Mouse (Mus musculus): ENCODE results near the gene Vegfd. TPM values are rescaled to one million over a fixed set of nuclear protein-coding genes. Genes with fewer than 3 reads are reported as not detected.

Vegfd gene
- polyA plus RNA-seq, 1 experiment from 2014 or later: 10.9 TPM

- Histone ChIP-seq H3K27ac (0 out of 2 replicates have a peak overlapping the region, but pooled peaks have one; percentile 19), H3K4me2 (ENCODE audit: low read length) (no peak overlapping the region)
- WGBS: 70% methylated on average over 3 of the region's 3 CpGs
Observed at GRCm38 (mm10) chrX:164440703-164441102, 67.5 kb downstream of the Vegfd start.

DNA sequence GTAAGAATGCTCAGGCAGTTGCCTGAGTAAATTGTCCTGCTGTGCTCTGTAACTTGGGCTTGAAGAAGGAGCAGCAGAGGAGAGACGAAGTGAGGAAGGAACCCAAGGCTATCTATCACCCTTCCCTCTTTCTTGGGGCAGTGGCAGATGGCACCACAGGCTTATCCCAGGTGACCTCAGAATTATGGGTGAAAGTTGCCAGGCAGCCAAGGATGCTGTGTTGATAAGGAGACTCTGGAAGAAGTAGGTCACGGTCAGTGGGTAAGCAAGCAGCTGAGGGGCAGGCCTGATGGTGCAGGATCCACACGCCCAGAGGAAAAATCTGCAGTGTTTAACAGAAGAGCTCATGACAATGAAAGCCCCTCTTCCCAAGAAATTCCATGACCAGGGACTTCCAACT lies 68.1 kb downstream of the Vegfd start:
- 80% methylated on average over 3 of the region's 3 CpGs for WGBS
- DNase-seq (ENCODE audit: low spot score) (no peak), ATAC-seq (replicated peaks; ENCODE audit: low FRiP score, low read depth) (no peak)
- no peak overlapping the region for H3K4me3 ChIP-seq (replicated peaks; ENCODE audit: low read depth, low read length)
- no peaks in the 10 kb centered on the region for H3K36me3 ChIP-seq (ENCODE audit: insufficient read depth, low read length)
- no peaks in the 10 kb centered on the region for H3K4me1 ChIP-seq (replicated peaks; ENCODE audit: insufficient read depth, low read length)
- no peak for TF ChIP-seq CTCF (IDR thresholded peaks at IDR 0.05; ENCODE audit: low read depth)
- no peak overlapping the region for H3K9ac ChIP-seq (ENCODE audit: low read depth, low read length)
- no peak overlapping the region for H3K27ac ChIP-seq
- no peaks in the 10 kb centered on the region for H3K9me3 ChIP-seq (replicated peaks; ENCODE audit: low read length)
- no peak overlapping the region for H3K4me2 ChIP-seq (ENCODE audit: low read length)
- H3K27me3 ChIP-seq (ENCODE audit: insufficient read depth, low read length): no peaks in the 10 kb centered on the region

More at GRCm38 (mm10) chrX:164440703-164441102, 67.5 kb downstream of the Vegfd start:
- Histone ChIP-seq H3K9me3 (replicated peaks; ENCODE audit: low read length) (no peaks in the 10 kb centered on the region), H3K4me3 (replicated peaks; ENCODE audit: low read depth, low read length) (no peak overlapping the region), H3K36me3 (ENCODE audit: insufficient read depth, low read length) (no peaks in the 10 kb centered on the region), H3K9ac (ENCODE audit: low read depth, low read length) (no peak overlapping the region), H3K27me3 (ENCODE audit: insufficient read depth, low read length) (no peaks in the 10 kb centered on the region), H3K4me1 (replicated peaks; ENCODE audit: insufficient read depth, low read length) (no peaks in the 10 kb centered on the region)
- DNase-seq (ENCODE audit: low spot score) (no peak), ATAC-seq (replicated peaks; ENCODE audit: low FRiP score, low read depth) (no peak)
- TF ChIP-seq CTCF (IDR thresholded peaks at IDR 0.05; ENCODE audit: low read depth): no peak

- Histone ChIP-seq H3K9me3 (replicated peaks; ENCODE audit: low read length) (no peaks in the 10 kb centered on the region), H3K4me3 (replicated peaks; ENCODE audit: low read depth, low read length) (no peak overlapping the region), H3K36me3 (ENCODE audit: insufficient read depth, low read length) (no peaks in the 10 kb centered on the region), H3K4me1 (replicated peaks; ENCODE audit: insufficient read depth, low read length) (no peaks in the 10 kb centered on the region), H3K27ac (no peak overlapping the region), H3K4me2 (ENCODE audit: low read length) (no peak overlapping the region), H3K27me3 (ENCODE audit: insufficient read depth, low read length) (no peaks in the 10 kb centered on the region), H3K9ac (ENCODE audit: low read depth, low read length) (no peak overlapping the region)
- no peak for DNase-seq (ENCODE audit: low spot score)
- no peak for TF ChIP-seq CTCF (IDR thresholded peaks at IDR 0.05; ENCODE audit: low read depth)
- no peak for ATAC-seq (replicated peaks; ENCODE audit: low FRiP score, low read depth)
- 91% methylated on average over 12 of the region's 12 CpGs for WGBS
Observed at GRCm38 (mm10) chrX:164445601-164446000, 72.4 kb downstream of the Vegfd start.

- Histone ChIP-seq H3K27me3 (ENCODE audit: insufficient read depth, low read length) (no peaks in the 10 kb centered on the region), H3K9me3 (replicated peaks; ENCODE audit: low read length) (no peaks in the 10 kb centered on the region), H3K4me3 (replicated peaks; ENCODE audit: low read depth, low read length) (no peak overlapping the region), H3K27ac (no peak overlapping the region), H3K36me3 (ENCODE audit: insufficient read depth, low read length) (no peaks in the 10 kb centered on the region), H3K4me2 (ENCODE audit: low read length) (no peak overlapping the region), H3K9ac (ENCODE audit: low read depth, low read length) (no peak overlapping the region), H3K4me1 (replicated peaks; ENCODE audit: insufficient read depth, low read length) (no peaks in the 10 kb centered on the region)
- 68% methylated on average over 10 of the region's 10 CpGs for WGBS
- DNase-seq (ENCODE audit: low spot score) (no peak), ATAC-seq (replicated peaks; ENCODE audit: low FRiP score, low read depth) (no peak)
- peak; percentile 32; the same call in 1 of the 2 replicates for TF ChIP-seq CTCF (IDR thresholded peaks at IDR 0.05; ENCODE audit: low read depth)
Observed at GRCm38 (mm10) chrX:164446106-164446551, 73.0 kb downstream of the Vegfd start.

DNA sequence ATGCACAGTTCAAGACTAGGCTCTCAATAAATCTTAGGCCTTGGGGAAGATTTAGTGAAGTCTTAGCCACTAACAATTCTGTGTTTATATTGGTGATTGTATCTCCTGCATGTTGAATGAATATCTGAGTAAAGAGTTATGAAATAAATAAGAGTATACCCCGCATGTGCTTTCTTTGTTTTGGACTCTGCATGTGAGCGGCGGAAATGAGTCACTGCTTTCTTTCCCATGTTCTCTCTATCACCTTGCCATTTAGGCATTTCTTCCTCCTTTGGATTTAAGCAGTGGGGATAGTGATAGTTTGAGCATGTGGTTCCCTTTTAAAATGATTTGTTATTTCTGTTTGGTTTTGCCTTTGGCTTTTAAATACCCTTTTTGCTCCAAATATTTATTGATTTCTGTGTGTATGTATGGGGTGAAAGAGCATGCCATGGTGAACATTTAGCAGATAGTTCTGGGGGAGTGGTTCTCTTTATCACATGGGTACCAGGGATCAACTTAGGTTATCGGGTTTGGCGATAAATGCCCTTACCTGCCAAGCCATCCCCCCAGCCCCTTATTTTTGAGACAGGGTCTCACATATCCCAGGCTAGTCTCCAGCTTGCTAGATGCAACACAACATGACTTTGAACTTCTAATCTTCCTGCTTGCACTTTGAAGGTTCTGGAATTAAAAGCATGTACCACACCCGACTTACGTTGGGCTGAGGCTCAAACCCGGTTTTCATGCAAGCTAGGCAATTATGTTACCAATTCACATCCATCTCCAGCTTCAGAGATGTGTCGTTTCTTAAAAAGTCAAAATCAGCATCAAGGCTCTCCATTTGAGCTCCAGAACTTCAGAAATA lies 73.9 kb downstream of the Vegfd start:
- no peaks in the 10 kb centered on the region for H3K4me1 ChIP-seq (replicated peaks; ENCODE audit: insufficient read depth, low read length)
- no peak for TF ChIP-seq CTCF (IDR thresholded peaks at IDR 0.05; ENCODE audit: low read depth)
- H3K36me3 ChIP-seq (ENCODE audit: insufficient read depth, low read length): no peaks in the 10 kb centered on the region
- no peak for DNase-seq (ENCODE audit: low spot score)
- H3K4me3 ChIP-seq (replicated peaks; ENCODE audit: low read depth, low read length): no peak overlapping the region
- no peaks in the 10 kb centered on the region for H3K27me3 ChIP-seq (ENCODE audit: insufficient read depth, low read length)
- WGBS: 90% methylated on average over 9 of the region's 9 CpGs
- no peak for ATAC-seq (replicated peaks; ENCODE audit: low FRiP score, low read depth)
- no peak overlapping the region for H3K4me2 ChIP-seq (ENCODE audit: low read length)
- H3K27ac ChIP-seq: no peak overlapping the region
- H3K9ac ChIP-seq (ENCODE audit: low read depth, low read length): no peak overlapping the region
- no peaks in the 10 kb centered on the region for H3K9me3 ChIP-seq (replicated peaks; ENCODE audit: low read length)

DNA sequence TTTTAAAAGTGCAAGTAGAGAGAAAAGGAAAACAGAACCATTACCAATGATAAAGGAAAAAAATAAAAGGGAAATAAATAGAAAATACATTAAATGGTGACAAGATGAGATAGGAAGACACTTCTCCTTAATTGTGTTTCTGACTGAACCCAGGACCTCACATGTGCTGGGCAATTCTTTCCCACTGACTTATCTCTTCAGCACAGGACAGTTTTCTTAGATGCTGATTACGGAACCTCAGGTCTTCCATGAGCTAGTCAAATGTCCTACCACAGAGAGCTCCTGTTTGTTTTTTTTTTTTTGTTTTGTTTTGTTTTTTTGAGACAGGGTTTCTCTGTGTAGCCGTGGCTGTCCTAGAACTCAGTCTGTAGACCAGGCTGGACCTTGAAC lies 74.5 kb downstream of the Vegfd start:
- H3K4me3 ChIP-seq (replicated peaks; ENCODE audit: low read depth, low read length): no peak overlapping the region
- ATAC-seq (replicated peaks; ENCODE audit: low FRiP score, low read depth) (no peak), DNase-seq (ENCODE audit: low spot score) (no peak)
- H3K9ac ChIP-seq (ENCODE audit: low read depth, low read length): no peak overlapping the region
- no peaks in the 10 kb centered on the region for H3K4me1 ChIP-seq (replicated peaks; ENCODE audit: insufficient read depth, low read length)
- H3K4me2 ChIP-seq (ENCODE audit: low read length): no peak overlapping the region
- WGBS: 81% methylated on average over 2 of the region's 2 CpGs
- H3K27ac ChIP-seq: no peak overlapping the region
- no peak for TF ChIP-seq CTCF (IDR thresholded peaks at IDR 0.05; ENCODE audit: low read depth)
- no peaks in the 10 kb centered on the region for H3K27me3 ChIP-seq (ENCODE audit: insufficient read depth, low read length)
- no peaks in the 10 kb centered on the region for H3K36me3 ChIP-seq (ENCODE audit: insufficient read depth, low read length)
- no peaks in the 10 kb centered on the region for H3K9me3 ChIP-seq (replicated peaks; ENCODE audit: low read length)
